Mouse (Mus musculus) forebrain, embryonic 16.5 days (tissue): ENCODE measurements around the gene Abca1. TPM values are rescaled to one million over a fixed set of nuclear protein-coding genes. Genes with fewer than 3 reads are reported as not detected.

Experiments
- ATAC-seq: fragments of 200-750 bp; cut with Nextera tagmentation; 2 replicates; pipeline ENCODE4 v1.8.0; 2017; ENCODE audit warnings: mild to moderate bottlenecking, moderate library complexity
- H3K27ac ChIP-seq: fragments of 300-500 bp; sonication (generic); 2 replicates; pipeline ENCODE4 v1.5.1; 2014; ENCODE audit warnings: low read length, control low read depth
- H3K27me3 ChIP-seq: fragments of 300-500 bp; sonication (generic); replicated peaks from 2 replicates; pipeline ENCODE4 v1.6.1; 2014; ENCODE audit warnings: low read length; ENCODE audit not compliant: control insufficient read depth, insufficient read depth
- H3K36me3 ChIP-seq: fragments of 300-500 bp; sonication (generic); 2 replicates; pipeline ENCODE4 v1.6.1; 2014; ENCODE audit not compliant: control insufficient read depth, insufficient read depth
- H3K4me1 ChIP-seq: fragments of 300-500 bp; sonication (generic); replicated peaks from 2 replicates; pipeline ENCODE4 v1.6.1; 2014; ENCODE audit warnings: low read length; ENCODE audit not compliant: control insufficient read depth, insufficient read depth
- H3K4me2 ChIP-seq: fragments of 300-500 bp; sonication (generic); 2 replicates; pipeline ENCODE4 v1.6.1; 2014; ENCODE audit warnings: mild to moderate bottlenecking, low read length, control low read depth
- H3K4me3 ChIP-seq: fragments of 300-500 bp; sonication (generic); replicated peaks from 2 replicates; pipeline ENCODE4 v1.5.1; 2014; ENCODE audit warnings: mild to moderate bottlenecking, low read length, control low read depth
- H3K9ac ChIP-seq: fragments of 300-500 bp; sonication (generic); replicated peaks from 2 replicates; pipeline ENCODE4 v1.6.1; 2014; ENCODE audit warnings: low read depth, low read length, control low read depth
- H3K9me3 ChIP-seq: fragments of 300-500 bp; sonication (generic); 2 replicates; pipeline ENCODE4 v1.6.1; 2016; ENCODE audit warnings: low read length; ENCODE audit not compliant: control insufficient read depth
- WGBS: fragments of 180-500 bp; shearing (Covaris S2); extraction: QIAGEN DNeasy Blood & Tissue Kit; methylation state at CpG from one replicate; pipeline ENCODE4 v1.1.7; 2014; 5-methylcytosine and 5-hydroxymethylcytosine counted together
- polyA plus RNA-seq: library from polyadenylated mRNA; unstranded; fragments of >200 nt; fragmentation: Nextera tagmentation; extraction: Ambion mirVana; gene quantifications from 2 replicates; pipeline ENCODE4 v1.2.1, GENCODE M21; 2015

Gene Abca1
- polyA plus RNA-seq, 1 experiment from 2014 or later: 8.9 TPM

DNA sequence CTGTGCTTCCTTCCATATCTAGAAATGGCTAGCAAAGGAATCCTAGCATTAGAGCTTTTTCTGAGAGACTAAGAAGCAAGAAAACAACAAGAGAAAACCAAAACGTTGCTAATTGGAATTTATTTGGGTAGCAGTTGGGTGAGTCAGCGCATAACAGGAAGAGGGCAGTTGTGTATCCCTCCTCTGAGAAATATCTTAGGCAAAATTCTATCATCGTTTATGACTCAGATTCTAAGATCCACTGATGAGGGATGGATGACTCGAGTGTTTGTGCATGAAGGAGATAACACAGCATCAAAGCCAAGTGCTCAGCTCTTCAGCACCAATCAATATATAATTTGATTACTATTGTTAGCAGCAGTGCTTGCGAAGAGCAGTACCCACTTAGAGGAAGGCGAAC, 21.8 kb upstream of the Abca1 start:
- H3K9ac ChIP-seq: no peak overlapping the region
- no peak for ATAC-seq
- no peak overlapping the region for H3K27ac ChIP-seq
- H3K27me3 ChIP-seq: no peaks in the 10 kb centered on the region
- no peaks in the 10 kb centered on the region for H3K9me3 ChIP-seq
- 82% methylated on average over 6 of the region's 6 CpGs for WGBS
- no peak overlapping the region for H3K4me3 ChIP-seq
- no peak overlapping the region for H3K4me2 ChIP-seq
- no peaks in the 10 kb centered on the region for H3K4me1 ChIP-seq
- no peaks in the 10 kb centered on the region for H3K36me3 ChIP-seq

DNA sequence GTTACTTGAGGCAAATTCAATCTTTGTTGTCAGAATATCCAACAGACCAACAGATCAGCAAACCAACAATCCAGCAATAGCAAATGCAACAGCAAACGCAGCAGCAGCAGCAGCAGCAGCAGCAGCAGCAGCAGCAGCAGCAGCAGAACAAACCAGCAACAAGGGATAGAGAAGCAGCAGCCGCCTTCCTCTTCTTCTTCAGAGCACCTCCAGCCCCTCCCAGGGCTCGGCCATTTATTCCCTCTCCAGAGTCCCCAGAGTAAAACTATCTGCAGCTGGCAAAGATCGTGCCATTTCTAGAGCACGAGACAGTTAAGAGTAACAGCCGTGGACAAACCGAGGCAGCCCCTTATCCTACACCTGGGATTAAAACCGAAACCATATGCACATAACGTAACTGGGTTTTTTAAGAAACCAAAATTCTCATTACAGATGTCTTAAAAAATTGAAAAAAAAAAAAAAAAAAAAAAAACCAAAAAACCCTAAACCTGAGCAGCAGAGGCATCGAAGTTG, 19.7 kb upstream of the Abca1 start:
- no peak overlapping the region for H3K9ac ChIP-seq

DNA sequence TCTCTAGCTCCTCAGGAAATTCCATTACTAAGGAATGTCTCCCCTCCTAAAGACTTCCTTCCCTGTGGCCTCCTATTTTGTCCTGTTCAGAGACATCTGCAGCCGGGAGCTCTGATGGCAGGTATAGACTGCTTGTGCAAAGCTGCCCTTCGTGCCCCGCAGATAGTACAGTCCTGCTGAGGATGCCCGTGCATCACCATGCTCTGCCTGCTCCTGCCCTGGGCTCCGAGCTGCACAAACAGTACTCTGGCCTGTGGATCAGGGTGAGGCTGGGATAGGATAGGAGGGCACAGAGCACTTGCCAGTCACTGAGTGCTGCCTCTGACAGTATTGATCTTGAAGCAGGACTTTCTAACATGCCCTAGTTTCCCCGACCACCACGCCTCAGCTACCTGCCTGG, 18.8 kb upstream of the Abca1 start:
- Histone ChIP-seq H3K9ac (no peak overlapping the region), H3K36me3 (no peaks in the 10 kb centered on the region), H3K27me3 (no peaks in the 10 kb centered on the region), H3K4me2 (no peak overlapping the region), H3K4me3 (no peak overlapping the region), H3K9me3 (no peaks in the 10 kb centered on the region), H3K4me1 (no peaks in the 10 kb centered on the region), H3K27ac (no peak overlapping the region)
- 86% methylated on average over 7 of the region's 7 CpGs for WGBS
- no peak for ATAC-seq

More for the DNA sequence above, 19.7 kb upstream of the Abca1 start:
- Histone ChIP-seq H3K4me3 (no peak overlapping the region), H3K4me2 (no peak overlapping the region), H3K4me1 (no peaks in the 10 kb centered on the region), H3K36me3 (no peaks in the 10 kb centered on the region), H3K9me3 (no peaks in the 10 kb centered on the region), H3K27ac (no peak overlapping the region), H3K27me3 (no peaks in the 10 kb centered on the region)
- no peak for ATAC-seq
- 84% methylated on average over 10 of the region's 10 CpGs for WGBS

- Histone ChIP-seq H3K9ac (no peak overlapping the region), H3K27me3 (no peaks in the 10 kb centered on the region), H3K4me2 (no peak overlapping the region), H3K27ac (no peak overlapping the region), H3K4me1 (no peaks in the 10 kb centered on the region), H3K4me3 (no peak overlapping the region), H3K36me3 (no peaks in the 10 kb centered on the region), H3K9me3 (no peaks in the 10 kb centered on the region)
- ATAC-seq: no peak
- WGBS: 64% methylated on average over 8 of the region's 8 CpGs
Measured at GRCm38 (mm10) chr4:53177696-53178095, 18.0 kb upstream of the Abca1 start.

GRCm38 (mm10) chr4:53174906-53175305, 15.2 kb upstream of the Abca1 start:
- H3K27ac ChIP-seq: no peak overlapping the region
- no peaks in the 10 kb centered on the region for H3K36me3 ChIP-seq
- WGBS: 78% methylated on average over 7 of the region's 7 CpGs
- H3K4me1 ChIP-seq: no peaks in the 10 kb centered on the region
- no peaks in the 10 kb centered on the region for H3K9me3 ChIP-seq
- no peak for ATAC-seq
- no peak overlapping the region for H3K9ac ChIP-seq
- no peak overlapping the region for H3K4me2 ChIP-seq
- H3K27me3 ChIP-seq: no peaks in the 10 kb centered on the region
- H3K4me3 ChIP-seq: no peak overlapping the region

GRCm38 (mm10) chr4:53170403-53170802, 10.7 kb upstream of the Abca1 start:
- Histone ChIP-seq H3K36me3 (no peaks in the 10 kb centered on the region), H3K27ac (no peak overlapping the region), H3K4me2 (no peak overlapping the region), H3K4me3 (no peak overlapping the region), H3K9ac (no peak overlapping the region), H3K4me1 (no peaks in the 10 kb centered on the region), H3K27me3 (no peaks in the 10 kb centered on the region), H3K9me3 (no peaks in the 10 kb centered on the region)
- WGBS: 76% methylated on average over 2 of the region's 2 CpGs
- no peak for ATAC-seq

DNA sequence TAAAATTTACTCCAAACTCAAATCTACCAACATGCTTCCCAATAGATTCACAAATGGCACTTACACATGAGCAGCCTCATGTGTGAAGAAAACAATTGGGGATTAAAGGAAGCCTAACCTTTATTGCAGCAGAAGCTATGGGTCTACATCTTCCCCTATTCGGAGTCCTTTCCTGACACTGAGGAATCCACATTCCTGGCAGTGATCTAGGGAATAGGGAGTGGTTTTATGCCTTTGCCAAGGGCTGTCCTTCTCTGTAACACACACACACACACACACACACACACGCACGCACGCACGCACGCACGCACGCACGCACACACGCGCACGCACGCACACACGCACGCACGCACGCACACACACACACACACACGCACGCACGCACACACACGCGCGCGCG, 5.5 kb upstream of the Abca1 start:
- no peak for ATAC-seq
- Histone ChIP-seq H3K4me1 (peaks cover under 1% of the 10 kb centered on the region), H3K27ac (no peak overlapping the region), H3K36me3 (no peaks in the 10 kb centered on the region), H3K4me2 (no peak overlapping the region), H3K4me3 (no peak overlapping the region), H3K9ac (no peak overlapping the region), H3K9me3 (no peaks in the 10 kb centered on the region), H3K27me3 (no peaks in the 10 kb centered on the region)
- 84% methylated on average over 12 of the region's 25 CpGs for WGBS

DNA sequence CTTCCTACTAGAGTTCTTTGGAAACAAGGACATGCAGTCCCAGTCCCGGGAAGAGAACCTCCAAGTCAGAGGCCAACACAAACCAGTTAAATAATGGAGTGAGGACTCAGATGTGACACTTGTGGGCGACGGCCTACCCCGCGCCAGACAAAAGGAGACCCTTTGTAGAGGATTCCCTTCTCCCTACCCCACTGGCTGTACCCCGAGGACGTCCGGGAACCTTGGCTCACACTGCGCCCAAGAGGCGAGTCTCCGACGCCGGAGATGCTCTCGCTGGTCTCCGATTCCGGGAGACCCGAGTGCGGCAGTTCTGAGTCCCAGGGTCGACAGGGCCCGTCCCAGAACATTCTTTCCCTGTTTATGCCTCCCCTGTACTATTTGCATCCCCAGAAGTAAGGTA, 519 bp downstream of the Abca1 start:
- H3K4me1 ChIP-seq: peaks cover 12% of the 10 kb centered on the region
- peak overlapping the region; percentile 33 for H3K27ac ChIP-seq
- peak; percentile 32 for ATAC-seq
- no peaks in the 10 kb centered on the region for H3K27me3 ChIP-seq
- no peaks in the 10 kb centered on the region for H3K9me3 ChIP-seq
- H3K4me2 ChIP-seq: peak overlapping the region; percentile 52
- WGBS: 1% methylated on average over 20 of the region's 20 CpGs
- H3K4me3 ChIP-seq: peak overlapping the region; percentile 65
- no peaks in the 10 kb centered on the region for H3K36me3 ChIP-seq
- H3K9ac ChIP-seq: peak overlapping the region; percentile 52

DNA sequence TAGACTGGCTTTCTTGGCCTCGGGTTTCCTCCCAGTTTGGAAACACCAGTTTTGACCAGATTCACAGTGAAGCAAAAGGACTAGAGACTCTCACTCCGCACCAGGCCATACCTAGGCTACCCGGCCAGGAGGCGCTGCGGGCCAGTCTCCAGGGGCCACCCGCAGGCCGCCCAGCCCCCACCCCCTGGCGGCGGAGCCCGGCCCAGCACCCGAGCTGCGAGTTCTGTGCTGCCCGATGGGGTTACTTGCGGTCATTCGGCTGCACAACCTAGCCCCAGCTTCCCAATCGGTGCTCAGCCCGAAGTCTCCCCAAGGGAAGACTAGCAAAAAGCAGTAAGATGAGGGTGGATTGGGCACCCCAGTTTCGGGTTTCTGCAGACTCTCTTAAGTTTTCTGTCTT, 1.1 kb downstream of the Abca1 start:
- Histone ChIP-seq H3K4me3 (peak overlapping the region; percentile 65), H3K36me3 (no peaks in the 10 kb centered on the region), H3K4me2 (peak overlapping the region; percentile 52), H3K9me3 (no peaks in the 10 kb centered on the region), H3K27ac (peak overlapping the region; percentile 33), H3K4me1 (peaks cover 15% of the 10 kb centered on the region), H3K9ac (peak overlapping the region; percentile 52), H3K27me3 (no peaks in the 10 kb centered on the region)
- 1% methylated on average over 18 of the region's 18 CpGs for WGBS
- ATAC-seq: peak; percentile 32

DNA sequence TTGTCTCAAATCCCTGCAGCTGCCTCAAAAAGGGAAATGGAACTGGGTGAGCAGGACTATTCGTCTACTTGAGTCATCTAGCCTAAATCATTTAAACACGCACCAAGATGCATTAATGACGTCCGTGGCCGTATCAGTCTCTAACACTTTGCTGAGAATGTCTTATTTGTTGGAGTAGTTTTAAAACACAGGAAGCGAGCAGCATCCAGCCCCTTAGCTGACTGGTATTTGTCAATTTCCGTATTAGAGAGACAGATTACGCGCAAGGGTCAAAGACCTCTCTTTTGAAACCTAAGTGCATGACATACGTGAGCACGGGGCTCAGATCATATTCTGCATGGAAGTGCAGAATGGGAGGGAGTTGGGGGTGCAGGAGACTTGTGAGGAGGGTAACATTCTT, 4.2 kb downstream of the Abca1 start:
- Histone ChIP-seq H3K4me1 (peaks cover 25% of the 10 kb centered on the region), H3K27ac (no peak overlapping the region), H3K4me2 (no peak overlapping the region), H3K36me3 (no peaks in the 10 kb centered on the region), H3K4me3 (no peak overlapping the region), H3K9ac (no peak overlapping the region), H3K9me3 (no peaks in the 10 kb centered on the region), H3K27me3 (no peaks in the 10 kb centered on the region)
- ATAC-seq: no peak
- 83% methylated on average over 11 of the region's 11 CpGs for WGBS
